Mouse (Mus musculus) frontal cortex, adult (tissue): ENCODE data around the gene Sytl3.

Source experiments
- ATAC-seq: cut with Nextera tagmentation; 2 replicates; pipeline ENCODE4 v1.9.2; 2017; ENCODE audit warnings: mild to moderate bottlenecking, moderate library complexity, mixed read lengths; ENCODE audit not compliant: low TSS enrichment

Gene Sytl3

DNA sequence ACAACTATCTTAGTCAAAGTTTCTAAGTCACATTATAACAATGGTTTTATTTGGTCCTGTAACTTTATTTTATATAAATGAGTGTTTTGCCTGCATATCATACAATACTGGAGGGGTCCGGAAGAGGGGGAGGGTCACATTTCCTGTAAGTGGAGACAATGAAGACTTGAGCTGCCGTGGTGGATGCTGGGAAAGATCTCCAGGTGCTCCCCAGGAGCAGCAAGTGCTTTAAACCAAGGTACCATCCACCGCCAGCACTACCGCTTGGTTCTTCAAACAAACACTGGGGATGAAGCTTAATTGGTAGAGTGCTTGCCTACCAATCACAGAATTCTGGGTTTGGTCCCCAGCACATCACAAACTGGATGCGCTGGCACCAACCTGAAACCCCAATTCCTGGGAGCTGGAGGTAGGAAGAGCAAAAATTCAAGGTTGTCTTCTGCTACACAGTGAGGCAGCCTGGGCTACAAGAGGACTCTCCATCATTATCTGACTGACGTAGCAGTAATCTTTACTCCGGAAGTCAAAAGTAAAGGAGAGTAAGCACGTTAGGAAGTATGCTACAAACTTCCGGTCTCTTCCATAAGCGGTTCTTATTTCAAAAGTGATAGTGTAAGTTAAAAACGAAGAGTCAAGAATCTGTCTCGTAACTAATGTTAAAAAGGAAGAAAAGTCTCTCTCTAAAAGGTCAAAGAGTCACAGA, 118.9 kb downstream of the Sytl3 start:
- ATAC-seq = no peak

DNA sequence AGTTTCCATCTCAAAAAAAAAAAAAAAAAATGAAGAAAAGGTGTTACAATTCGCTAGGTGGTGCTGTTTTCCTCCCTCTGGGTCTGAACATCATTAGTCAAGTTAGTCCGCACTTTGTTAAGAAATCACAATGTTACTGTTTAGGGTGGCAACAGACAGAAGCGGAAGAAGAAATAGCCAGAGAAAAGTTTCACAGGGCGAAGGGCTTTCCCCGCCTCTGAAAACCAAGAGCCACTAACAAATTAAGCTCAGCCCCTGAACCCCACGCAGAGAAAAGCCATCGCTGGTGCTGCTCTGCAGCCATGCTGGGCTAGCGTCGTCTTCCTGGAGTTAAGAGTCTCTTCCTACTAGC, 119.4 kb downstream of the Sytl3 start:
- ATAC-seq = no peak

DNA sequence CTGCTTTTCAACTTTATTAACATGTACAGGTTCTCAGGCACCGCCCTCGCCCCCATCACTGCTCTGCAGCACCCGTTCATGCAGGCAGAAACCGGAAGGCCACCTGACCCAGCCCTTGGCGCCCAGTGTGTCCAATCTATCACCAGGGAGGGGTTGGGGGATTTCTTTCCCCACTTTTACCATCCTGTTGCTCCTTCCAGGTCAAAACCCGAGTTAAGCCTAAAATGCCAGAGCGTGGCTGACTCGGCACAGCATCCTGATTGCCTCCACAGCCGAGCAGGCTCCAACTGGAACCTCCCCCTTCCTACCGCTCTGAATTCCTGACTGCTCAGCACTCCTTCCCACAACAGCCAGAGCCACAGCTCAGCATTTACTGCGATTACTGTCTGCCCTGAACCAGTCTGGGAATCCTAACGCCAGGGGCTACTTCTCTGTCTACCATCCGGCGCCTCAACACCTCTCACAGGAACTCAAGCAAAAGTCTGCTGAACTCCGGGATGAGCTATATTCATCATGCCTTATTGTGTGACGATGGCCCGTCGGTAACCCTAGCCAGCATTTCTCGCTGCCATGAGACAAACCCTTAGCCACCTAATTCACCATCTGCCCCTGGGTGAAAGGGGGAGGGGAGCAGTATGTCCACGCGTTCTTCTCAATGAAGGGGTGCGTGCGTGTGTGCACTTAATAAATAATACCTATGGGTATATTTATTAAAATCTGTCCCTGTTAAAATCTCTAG, 120.0 kb downstream of the Sytl3 start:
- peak; percentile 61; the same call in 1 of the 2 replicates for ATAC-seq

DNA sequence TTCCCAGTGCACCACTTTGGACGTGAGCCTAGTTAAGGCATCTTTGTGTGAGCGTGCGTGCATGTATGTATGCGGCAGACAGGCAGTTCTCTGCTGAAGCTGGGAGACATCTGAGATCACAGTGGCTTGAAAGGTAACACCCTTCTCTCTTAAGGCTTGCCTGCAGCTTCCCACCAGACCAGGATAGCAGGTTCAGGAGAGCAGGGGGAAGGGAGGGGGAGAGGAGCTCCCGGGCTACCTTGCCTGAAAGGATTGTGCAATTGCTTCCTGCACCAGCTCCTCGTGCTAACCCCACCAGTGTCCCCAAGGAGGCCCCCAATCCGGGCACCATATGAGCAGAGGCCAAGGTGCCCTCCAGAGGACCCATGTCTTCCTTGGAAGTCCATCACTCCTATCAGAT, 120.7 kb downstream of the Sytl3 start:
- no peak for ATAC-seq

DNA sequence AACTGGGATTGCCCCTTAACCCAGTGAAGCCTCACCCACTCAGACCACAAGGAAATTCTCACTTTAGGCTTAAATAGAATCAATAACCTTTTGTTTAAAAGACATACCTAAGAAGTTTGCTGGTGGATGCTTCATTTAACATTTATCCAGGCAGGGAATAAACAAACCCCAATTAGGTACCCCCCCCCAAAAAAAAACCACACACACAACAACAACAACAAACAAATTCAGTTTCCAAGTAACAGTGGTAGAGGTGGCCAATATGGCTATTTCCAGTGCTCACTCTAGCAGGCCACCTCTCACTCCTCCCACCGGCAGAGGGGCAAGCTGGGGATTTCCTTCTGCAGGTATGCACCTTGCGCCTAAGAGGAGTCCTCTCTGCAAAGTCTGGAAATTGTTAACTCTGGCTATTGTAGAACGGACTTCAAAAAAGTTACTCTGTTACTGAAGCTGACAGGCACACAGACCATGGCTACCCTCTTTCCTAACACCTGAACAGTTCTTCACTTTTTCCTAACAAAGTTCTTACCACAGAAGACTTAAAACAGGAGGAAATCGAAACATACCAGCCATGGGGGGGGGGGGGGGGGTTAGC, 121.7 kb downstream of the Sytl3 start:
- no peak for ATAC-seq

DNA sequence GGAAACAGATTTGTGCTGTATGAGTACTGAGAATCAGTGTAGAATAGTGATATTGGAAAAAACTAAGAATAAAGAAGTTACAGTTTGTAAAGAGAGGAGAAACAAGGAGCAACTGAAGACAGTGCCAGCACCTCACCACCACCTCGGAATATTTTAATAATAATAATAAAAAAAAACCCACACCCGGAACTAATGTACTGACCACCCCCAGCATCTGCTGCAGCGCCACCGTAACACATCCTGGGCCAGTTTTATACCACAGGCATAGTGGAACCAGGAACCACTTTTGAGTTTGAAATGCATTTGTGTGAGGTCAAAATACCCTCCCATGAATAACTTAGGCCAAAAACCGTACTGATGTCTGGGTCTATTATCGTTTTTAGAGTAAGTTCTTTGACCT, 122.4 kb downstream of the Sytl3 start:
- no peak for ATAC-seq

DNA sequence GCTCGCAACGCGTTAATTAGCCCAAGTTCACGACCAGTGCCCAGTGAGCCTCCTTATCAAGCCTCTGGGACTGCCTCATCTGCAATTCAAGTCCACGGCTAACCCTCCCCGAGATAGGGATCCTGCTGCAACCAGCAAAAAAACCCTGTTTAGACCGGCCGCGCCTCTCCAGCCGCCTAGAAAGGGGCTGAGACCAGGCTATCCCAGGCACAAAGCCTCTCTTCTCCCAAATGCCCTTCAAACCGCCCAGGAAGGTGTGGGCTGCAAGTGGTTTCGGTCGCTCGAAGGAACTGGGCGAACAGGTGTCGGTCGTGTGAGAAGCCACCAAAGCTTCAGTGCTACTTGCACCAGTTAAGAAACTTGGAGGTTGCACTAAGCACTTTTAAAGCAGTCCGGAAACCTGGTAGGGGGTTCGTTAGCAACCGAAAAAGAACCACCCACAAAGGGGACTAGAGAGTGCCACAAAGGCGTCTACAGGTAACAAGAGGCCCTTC, 123.2 kb downstream of the Sytl3 start:
- no peak for ATAC-seq

DNA sequence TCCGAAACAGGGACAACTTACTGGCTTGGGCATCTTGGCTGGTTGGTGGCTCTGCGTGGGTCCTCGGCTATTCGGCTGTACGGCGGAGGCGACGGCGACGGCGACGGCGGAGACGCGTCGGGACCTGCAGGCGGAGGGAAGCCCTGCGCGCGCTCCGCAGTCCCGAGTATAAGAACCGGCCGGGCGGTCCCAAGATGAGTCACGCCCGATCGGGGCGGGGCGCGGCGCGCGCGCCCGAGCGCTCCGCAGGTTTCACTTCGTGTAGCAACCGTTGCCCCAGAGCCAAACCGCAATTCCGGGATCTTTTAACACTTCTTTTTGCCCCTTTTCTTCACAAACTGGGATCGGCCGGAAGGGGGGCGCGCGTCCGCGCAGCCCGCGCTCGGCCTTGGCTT, 123.7 kb downstream of the Sytl3 start, which contains the start of gene Ezr:
TSS of gene Ezr (minus strand) at position 174 of the 395 bp plus-strand sequence.
- ATAC-seq = peak; percentile 87

DNA sequence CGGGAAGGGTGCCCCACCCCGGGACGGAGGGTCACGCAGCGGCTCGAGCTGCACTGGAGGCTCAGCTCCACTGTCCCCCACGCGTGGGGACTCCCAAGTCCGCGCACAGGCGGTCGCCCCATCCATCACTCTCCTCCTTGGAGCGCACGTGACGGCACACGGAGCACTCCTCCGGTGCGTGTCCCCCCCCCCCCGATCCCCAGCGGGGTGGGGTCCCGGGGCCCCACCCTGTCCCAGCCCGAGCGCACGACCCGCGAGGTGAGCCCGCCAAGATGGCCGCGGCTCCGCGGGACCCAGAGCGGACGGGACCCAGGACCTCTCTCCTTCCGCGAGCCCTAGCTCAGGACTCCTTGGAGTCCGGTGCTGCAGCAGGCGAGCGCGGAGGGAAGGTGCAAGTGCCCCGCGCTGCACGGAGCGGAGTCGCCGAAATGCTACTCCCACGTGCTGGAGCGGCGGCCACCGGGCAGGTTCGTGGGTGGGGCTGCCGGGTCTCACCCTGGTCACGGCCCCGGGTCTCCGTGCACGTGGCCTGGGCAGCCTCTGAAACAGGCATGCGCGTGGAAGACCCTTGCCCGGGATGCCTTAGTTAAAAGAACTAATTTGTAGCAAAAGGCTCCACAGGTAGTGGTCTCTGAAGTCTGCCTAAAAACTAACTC, 124.2 kb downstream of the Sytl3 start:
- peak; percentile 29; the same call in 1 of the 2 replicates for ATAC-seq

DNA sequence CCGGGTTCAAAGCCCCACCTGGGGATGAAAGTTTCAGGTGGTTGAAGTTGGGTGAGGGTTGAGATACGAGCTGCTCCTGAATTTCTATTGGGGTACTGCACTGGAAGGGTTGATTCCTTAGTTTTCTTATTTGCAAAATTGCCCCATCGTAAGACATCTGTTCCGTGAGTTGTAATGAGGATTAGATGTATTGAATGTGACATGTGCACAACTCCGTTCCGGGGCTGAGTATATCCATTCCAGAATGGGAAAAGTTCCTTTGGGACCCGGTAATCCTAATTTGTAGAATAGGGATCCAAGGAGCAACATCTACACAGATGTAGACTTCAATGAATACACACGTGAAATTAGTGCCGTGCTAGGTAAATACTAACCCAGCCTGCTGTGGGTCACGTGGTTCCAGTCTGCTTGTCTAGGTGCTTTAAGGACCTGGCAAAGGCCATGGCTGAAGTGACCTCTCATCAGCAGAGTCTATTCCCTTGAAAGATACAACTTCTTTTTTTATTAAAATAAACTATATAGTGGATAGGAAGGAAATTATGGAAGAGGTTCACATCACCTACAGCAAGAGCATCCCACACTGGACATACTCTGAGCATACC, 125.0 kb downstream of the Sytl3 start:
- no peak for ATAC-seq

DNA sequence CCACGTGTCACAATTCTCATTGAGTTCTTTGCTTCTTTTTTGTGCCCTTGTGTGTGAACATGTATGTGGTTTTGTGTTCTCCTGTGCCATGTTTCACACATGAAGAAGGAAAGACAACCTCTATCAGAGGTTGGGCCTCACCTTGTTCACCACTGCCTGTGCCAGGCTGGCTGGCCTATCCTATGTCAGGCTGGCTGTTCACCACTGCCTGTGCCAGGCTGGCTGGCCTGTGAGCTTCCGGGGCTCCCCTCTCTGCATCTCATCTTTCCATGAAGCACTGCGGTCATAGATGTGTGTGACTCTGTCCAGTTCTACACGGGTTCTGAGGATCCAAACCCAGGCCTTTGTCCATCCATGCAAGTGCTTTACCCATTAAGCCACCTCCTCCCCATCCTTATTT, 128.3 kb downstream of the Sytl3 start:
- ATAC-seq = no peak
